Mouse (Mus musculus): ENCODE results near the gene Ksr1.

The Ksr1 gene

GRCm38 (mm10) chr11:79145283-79146265, 633 bp downstream of the Ksr1 start:
- peak; percentile 12; the same call in 1 of the 2 replicates for ATAC-seq (ENCODE audit: low TSS enrichment)

GRCm38 (mm10) chr11:79144741-79145140, 1.5 kb downstream of the Ksr1 start:
- ATAC-seq (ENCODE audit: low TSS enrichment): no peak

GRCm38 (mm10) chr11:79144043-79144591, 2.1 kb downstream of the Ksr1 start:
- ATAC-seq (ENCODE audit: low TSS enrichment): no peak

- no peak for ATAC-seq (ENCODE audit: low TSS enrichment)
These were observed 2.9 kb downstream of the Ksr1 start for GRCm38 (mm10) chr11:79143322-79143721.

GRCm38 (mm10) chr11:79142381-79142780, 3.8 kb downstream of the Ksr1 start:
- no peak for ATAC-seq (ENCODE audit: low TSS enrichment)

- ATAC-seq (ENCODE audit: low TSS enrichment): no peak
These were observed 4.7 kb downstream of the Ksr1 start for GRCm38 (mm10) chr11:79141235-79142109.

- no peak for ATAC-seq (ENCODE audit: low TSS enrichment)
These were observed 5.7 kb downstream of the Ksr1 start for GRCm38 (mm10) chr11:79140511-79140888.

- ATAC-seq (ENCODE audit: low TSS enrichment): no peak
These were observed 6.2 kb downstream of the Ksr1 start for GRCm38 (mm10) chr11:79139878-79140510.

GRCm38 (mm10) chr11:79138621-79139020, 7.6 kb downstream of the Ksr1 start:
- no peak for ATAC-seq (ENCODE audit: low TSS enrichment)

- no peak for ATAC-seq (ENCODE audit: low TSS enrichment)
These were observed 9.0 kb downstream of the Ksr1 start for GRCm38 (mm10) chr11:79137245-79137644.

- no peak for ATAC-seq (ENCODE audit: low TSS enrichment)
These were observed 10.4 kb downstream of the Ksr1 start for GRCm38 (mm10) chr11:79135685-79136360.

GRCm38 (mm10) chr11:79135105-79135503, 11.1 kb downstream of the Ksr1 start:
- no peak for ATAC-seq (ENCODE audit: low TSS enrichment)

GRCm38 (mm10) chr11:79134416-79135104, 11.6 kb downstream of the Ksr1 start:
- ATAC-seq (ENCODE audit: low TSS enrichment): no peak

GRCm38 (mm10) chr11:79133961-79134360, 12.2 kb downstream of the Ksr1 start:
- no peak for ATAC-seq (ENCODE audit: low TSS enrichment)

GRCm38 (mm10) chr11:79133051-79133450, 13.2 kb downstream of the Ksr1 start:
- ATAC-seq (ENCODE audit: low TSS enrichment): no peak

- ATAC-seq (ENCODE audit: low TSS enrichment): no peak
These were observed 14.2 kb downstream of the Ksr1 start for GRCm38 (mm10) chr11:79131949-79132411.

GRCm38 (mm10) chr11:79129388-79130356, 16.5 kb downstream of the Ksr1 start:
- ATAC-seq (ENCODE audit: low TSS enrichment): no peak

GRCm38 (mm10) chr11:79128233-79128632, 18.0 kb downstream of the Ksr1 start:
- ATAC-seq (ENCODE audit: low TSS enrichment): no peak

- ATAC-seq (ENCODE audit: low TSS enrichment): no peak
These were observed 19.2 kb downstream of the Ksr1 start for GRCm38 (mm10) chr11:79126963-79127362.

Data from frontal cortex, adult (tissue).